Mouse (Mus musculus) lung, postnatal 0 days (tissue): ENCODE measurements around the gene Prr23a1. TPM values are rescaled to one million over a fixed set of nuclear protein-coding genes. Genes with fewer than 3 reads are reported as not detected.
"Not testable (repeated sequence)": the region's sequence is repeated elsewhere in the genome, so short reads cannot be mapped to it uniquely, and the experiment has no call there.

Experiments used
- ATAC-seq: fragments of 200-750 bp; cut with Nextera tagmentation; 2 replicates; pipeline ENCODE4 v1.8.0; 2017; ENCODE audit warnings: moderate library complexity
- DNase-seq: peaks from one replicate; pipeline ENCODE4 v3.0.0-alpha.2; 2016; ENCODE audit warnings: low spot score
- H3K27ac ChIP-seq: fragments of 300-500 bp; sonication (generic); 2 replicates; pipeline ENCODE4 v1.5.1; 2014; ENCODE audit warnings: antibody characterized with exemption, mild to moderate bottlenecking, low read length, mixed read lengths
- H3K27me3 ChIP-seq: fragments of 300-500 bp; sonication (generic); replicated peaks from 2 replicates; pipeline ENCODE4 v1.6.1; 2014; ENCODE audit warnings: low read length, mixed read lengths; ENCODE audit not compliant: insufficient read depth
- H3K36me3 ChIP-seq: fragments of 300-500 bp; sonication (generic); 2 replicates; pipeline ENCODE4 v1.6.1; 2014; ENCODE audit warnings: low read length, mixed read lengths; ENCODE audit not compliant: insufficient read depth
- H3K4me1 ChIP-seq: fragments of 300-500 bp; sonication (generic); 2 replicates; pipeline ENCODE4 v1.6.1; 2014; ENCODE audit warnings: antibody characterized with exemption, low read depth, low read length, mixed read lengths; ENCODE audit not compliant: insufficient read depth
- H3K4me2 ChIP-seq: fragments of 300-500 bp; sonication (generic); replicated peaks from 2 replicates; pipeline ENCODE4 v1.6.1; 2014; ENCODE audit warnings: low read depth, mild to moderate bottlenecking, low read length, moderate library complexity, mixed read lengths
- H3K4me3 ChIP-seq: fragments of 300-500 bp; sonication (generic); 2 replicates; pipeline ENCODE4 v1.5.1; 2014; ENCODE audit warnings: low read depth, low read length
- H3K9ac ChIP-seq: fragments of 300-500 bp; sonication (generic); replicated peaks from 2 replicates; pipeline ENCODE4 v1.6.1; 2014; ENCODE audit warnings: low read depth, mild to moderate bottlenecking
- H3K9me3 ChIP-seq: fragments of 300-500 bp; sonication (generic); 2 replicates; pipeline ENCODE4 v1.6.1; 2016; ENCODE audit warnings: low read length, mixed read lengths
- CTCF ChIP-seq: IDR thresholded peaks from 2 replicates; pipeline ENCODE4 v1.5.1; 2016; ENCODE audit warnings: antibody characterized with exemption, mild to moderate bottlenecking
- EP300 ChIP-seq: IDR thresholded peaks from 2 replicates; pipeline ENCODE4 v1.6.1; 2016; ENCODE audit warnings: antibody characterized with exemption, mild to moderate bottlenecking, control low read depth
- WGBS: fragments of 180-500 bp; shearing (Covaris S2); extraction: QIAGEN DNeasy Blood & Tissue Kit; methylation state at CpG from one replicate; pipeline ENCODE4 v1.1.7; 2014; 5-methylcytosine and 5-hydroxymethylcytosine counted together
- polyA plus RNA-seq: library from polyadenylated mRNA; unstranded; fragments of >200 nt; fragmentation: Nextera tagmentation; extraction: Ambion mirVana; gene quantifications from 2 replicates; pipeline ENCODE4 v1.2.1, GENCODE M21; 2015

The Prr23a1 gene
- not detected in 2 replicates for polyA plus RNA-seq

GRCm38 (mm10) chr9:98842117-98842516, at the start of gene Prr23a1:
Gene Prr23a1, plus strand, starts transcription at chr9:98842503.
- no peak within 1 kb of the TSS for H3K4me2 ChIP-seq
- H3K4me1 ChIP-seq = no peaks in the 10 kb centered on the region
- no peaks in the 10 kb centered on the region for H3K9me3 ChIP-seq
- no peak for DNase-seq
- 53% methylated on average over 22 of the region's 22 CpGs for WGBS
- no peaks in the 10 kb centered on the region for H3K36me3 ChIP-seq
- TF ChIP-seq EP300 = no peak
- no peak for TF ChIP-seq CTCF
- no peak within 1 kb of the TSS for H3K4me3 ChIP-seq
- no peak within 1 kb of the TSS for H3K27ac ChIP-seq
- H3K9ac ChIP-seq = no peak within 1 kb of the TSS
- no peaks in the 10 kb centered on the region for H3K27me3 ChIP-seq
- ATAC-seq = no peak

- no peaks in the 10 kb centered on the region for H3K27me3 ChIP-seq
- no peaks in the 10 kb centered on the region for H3K9me3 ChIP-seq
- no peak overlapping the region for H3K9ac ChIP-seq
- no peaks in the 10 kb centered on the region for H3K4me1 ChIP-seq
- WGBS = 55% methylated on average over 1 of the region's 1 CpGs
- H3K36me3 ChIP-seq = no peaks in the 10 kb centered on the region
- no peak for ATAC-seq
- H3K4me2 ChIP-seq = no peak overlapping the region
- H3K4me3 ChIP-seq = no peak overlapping the region
- TF ChIP-seq CTCF (no peak), EP300 (no peak)
- no peak overlapping the region for H3K27ac ChIP-seq
- no peak for DNase-seq
Measured at GRCm38 (mm10) chr9:98799021-98799420, 43.3 kb upstream of the Prr23a1 start.

- no peak overlapping the region for H3K9ac ChIP-seq
- no peaks in the 10 kb centered on the region for H3K27me3 ChIP-seq
- no peak for ATAC-seq
- H3K9me3 ChIP-seq = no peaks in the 10 kb centered on the region
- no peaks in the 10 kb centered on the region for H3K36me3 ChIP-seq
- TF ChIP-seq CTCF = no peak
- TF ChIP-seq EP300 = no peak
- H3K4me3 ChIP-seq = no peak overlapping the region
- no peak overlapping the region for H3K4me2 ChIP-seq
- H3K4me1 ChIP-seq = no peaks in the 10 kb centered on the region; the same call in 1 of the 2 replicates
- DNase-seq = no peak
- H3K27ac ChIP-seq = no peak overlapping the region
- WGBS = 61% methylated on average over 12 of the region's 12 CpGs
Measured at GRCm38 (mm10) chr9:98803971-98804370, 38.3 kb upstream of the Prr23a1 start.

- ATAC-seq (peak; percentile 63), DNase-seq (peak; percentile 61)
- Histone ChIP-seq H3K36me3 (no peaks in the 10 kb centered on the region), H3K9ac (no peak overlapping the region), H3K27me3 (no peaks in the 10 kb centered on the region), H3K27ac (no peak overlapping the region), H3K9me3 (no peaks in the 10 kb centered on the region), H3K4me3 (no peak overlapping the region), H3K4me2 (no peak overlapping the region), H3K4me1 (no peaks in the 10 kb centered on the region; the same call in 1 of the 2 replicates)
- 38% methylated on average over 15 of the region's 15 CpGs for WGBS
- TF ChIP-seq EP300 = no peak
- no peak for TF ChIP-seq CTCF
Measured at GRCm38 (mm10) chr9:98805511-98805910, 36.8 kb upstream of the Prr23a1 start.

GRCm38 (mm10) chr9:98805934-98806333, 36.4 kb upstream of the Prr23a1 start:
- ATAC-seq (no peak), DNase-seq (no peak)
- Histone ChIP-seq H3K4me3 (no peak overlapping the region), H3K36me3 (no peaks in the 10 kb centered on the region), H3K4me2 (no peak overlapping the region), H3K27me3 (no peaks in the 10 kb centered on the region), H3K4me1 (no peaks in the 10 kb centered on the region; the same call in 1 of the 2 replicates), H3K9ac (no peak overlapping the region), H3K9me3 (no peaks in the 10 kb centered on the region), H3K27ac (no peak overlapping the region)
- 64% methylated on average over 3 of the region's 3 CpGs for WGBS
- TF ChIP-seq CTCF (no peak), EP300 (no peak)

- no peak for TF ChIP-seq CTCF
- no peak overlapping the region for H3K4me3 ChIP-seq
- no peaks in the 10 kb centered on the region; the same call in 1 of the 2 replicates for H3K4me1 ChIP-seq
- H3K9me3 ChIP-seq = no peaks in the 10 kb centered on the region
- H3K27me3 ChIP-seq = no peaks in the 10 kb centered on the region
- no peak overlapping the region for H3K27ac ChIP-seq
- H3K4me2 ChIP-seq = no peak overlapping the region
- ATAC-seq = no peak
- WGBS = 79% methylated on average over 8 of the region's 8 CpGs
- H3K36me3 ChIP-seq = no peaks in the 10 kb centered on the region
- H3K9ac ChIP-seq = no peak overlapping the region
- DNase-seq = no peak
Measured at GRCm38 (mm10) chr9:98807631-98808030, 34.7 kb upstream of the Prr23a1 start.

- H3K27ac ChIP-seq, H3K4me2 ChIP-seq, H3K4me3 ChIP-seq, ATAC-seq, H3K9ac ChIP-seq, H3K27me3 ChIP-seq, H3K36me3 ChIP-seq, H3K4me1 ChIP-seq, H3K9me3 ChIP-seq: not testable (repeated sequence)
- whole genome bisulfite sequencing = 56% methylated on average over 2 of the region's 2 CpGs
- TF ChIP-seq CTCF = peak; percentile 72
- DNase-seq = peak; percentile 45
Measured at GRCm38 (mm10) chr9:98809526-98809925, 32.8 kb upstream of the Prr23a1 start.
